Mouse (Mus musculus): Measurements from ENCODE around the gene Ggt5. TPM values are rescaled to one million over a fixed set of nuclear protein-coding genes. Genes with fewer than 3 reads are reported as not detected.

Ggt5 gene
- polyA plus RNA-seq, 1 experiment, result not detected

DNA sequence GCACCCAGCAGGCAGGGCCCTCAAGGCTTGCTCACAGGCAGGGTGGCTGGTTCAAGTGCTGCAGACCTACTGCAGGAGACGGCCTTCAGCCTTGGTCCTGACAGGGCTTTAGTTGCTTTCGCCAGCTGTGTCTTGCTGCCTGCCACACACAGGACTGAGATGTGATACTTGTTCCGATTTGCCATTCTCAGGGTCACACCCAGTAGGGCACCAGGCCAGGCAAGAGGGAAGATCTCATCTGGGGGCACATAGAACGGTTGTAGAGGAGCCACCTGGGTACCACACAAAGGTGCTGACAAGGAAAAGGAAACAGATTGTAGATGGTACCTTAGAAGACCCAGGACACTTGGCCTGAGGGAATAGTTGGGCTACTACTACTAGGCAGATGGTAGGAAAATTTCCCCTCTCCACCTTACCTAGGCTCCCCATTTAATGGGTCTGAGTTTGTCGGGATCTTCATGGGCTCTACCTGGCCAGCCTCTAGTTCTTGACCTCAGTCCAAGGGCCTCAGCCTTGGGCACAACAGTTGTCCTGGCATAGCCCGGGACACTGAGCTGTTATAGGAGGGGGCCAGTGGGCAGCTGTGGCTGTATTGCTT is 75.6 kb downstream of the Ggt5 start:
- H3K9me3 ChIP-seq (ENCODE audit: control insufficient read depth, low read length), result no peaks in the 10 kb centered on the region
- peaks cover 31% of the 10 kb centered on the region for H3K27me3 ChIP-seq (ENCODE audit: control insufficient read depth)
- H3K4me1 ChIP-seq (ENCODE audit: control insufficient read depth), result peaks cover 26% of the 10 kb centered on the region
- peaks cover 82% of the 10 kb centered on the region for H3K36me3 ChIP-seq (ENCODE audit: control insufficient read depth)
- H3K4me3 ChIP-seq (replicated peaks), result no peak overlapping the region
- TF ChIP-seq GATA1 (IDR thresholded peaks at IDR 0.05; ENCODE audit: low read length), result no peak
- TF ChIP-seq TAL1 (IDR thresholded peaks at IDR 0.05; ENCODE audit: low read length), result no peak

- peaks cover 82% of the 10 kb centered on the region for H3K36me3 ChIP-seq (ENCODE audit: control insufficient read depth)
- peak overlapping the region; percentile 69 for H3K4me3 ChIP-seq (replicated peaks)
- no peak for TF ChIP-seq TAL1 (IDR thresholded peaks at IDR 0.05; ENCODE audit: low read length)
- no peak for TF ChIP-seq GATA1 (IDR thresholded peaks at IDR 0.05; ENCODE audit: low read length)
- peaks cover 31% of the 10 kb centered on the region for H3K27me3 ChIP-seq (ENCODE audit: control insufficient read depth)
- peaks cover 26% of the 10 kb centered on the region for H3K4me1 ChIP-seq (ENCODE audit: control insufficient read depth)
- no peaks in the 10 kb centered on the region for H3K9me3 ChIP-seq (ENCODE audit: control insufficient read depth, low read length)
These were observed 77.4 kb downstream of the Ggt5 start for GRCm38 (mm10) chr10:75666451-75667030.

Other genes with a start within 250 kb of the Ggt5 start
- not detected in 2 replicates for gene Upb1, start 188.2 kb upstream of the Ggt5 start, polyA plus RNA-seq (2012)
- gene Snrpd3, start 71.8 kb upstream of the Ggt5 start, polyA plus RNA-seq (2012), result 2.6 and 3.9 TPM in 2 replicates
- 14.0 and 14.8 TPM in 2 replicates for gene Gucd1, start 71.4 kb upstream of the Ggt5 start, polyA plus RNA-seq (2012)
- not detected in 2 replicates for gene Lrrc75b, start 29.0 kb upstream of the Ggt5 start, polyA plus RNA-seq (2012)
- gene Ggt1, start 27.7 kb upstream of the Ggt5 start, polyA plus RNA-seq (2012), result 0.19 TPM in 1 of 2 replicates, not detected in the other
- 0.05 and 0.09 TPM in 2 replicates for gene Susd2, start 54.7 kb downstream of the Ggt5 start, polyA plus RNA-seq (2012)
- 10.8 and 12.0 TPM in 2 replicates for gene Cabin1, start 175.0 kb downstream of the Ggt5 start, polyA plus RNA-seq (2012)
- 2.7 and 3.0 TPM in 2 replicates for gene Ddt, start 184.1 kb downstream of the Ggt5 start, polyA plus RNA-seq (2012)
- gene Gm20441, start 191.6 kb downstream of the Ggt5 start, polyA plus RNA-seq (2012), result not detected in 2 replicates
- 0.12 TPM in 1 of 2 replicates, not detected in the other for gene Gstt3, start 192.1 kb downstream of the Ggt5 start, polyA plus RNA-seq (2012)
- gene Gstt1, start 209.2 kb downstream of the Ggt5 start, polyA plus RNA-seq (2012), result 0.14 and 0.22 TPM in 2 replicates
- not detected in 2 replicates for gene Gstt4, start 233.2 kb downstream of the Ggt5 start, polyA plus RNA-seq (2012)
- gene Gstt2, start 248.1 kb downstream of the Ggt5 start, polyA plus RNA-seq (2012), result 0.64 and 0.70 TPM in 2 replicates

Data from erythroblast, embryonic 14.5 days (primary cell).